Mouse (Mus musculus) stomach, embryonic 15.5 days (tissue): ENCODE results near the gene Gm20388. TPM values are rescaled to one million over a fixed set of nuclear protein-coding genes. Genes with fewer than 3 reads are reported as not detected.
A peak's percentile ranks its signal among the peaks of the same experiment; 100 is the strongest.

Source experiments
- ATAC-seq: fragments of 200-750 bp; cut with Nextera tagmentation; 2 replicates; pipeline ENCODE4 v1.8.0; 2017; ENCODE audit warnings: low read depth, moderate number of reproducible peaks, moderate TSS enrichment; ENCODE audit not compliant: insufficient read depth, low FRiP score
- H3K27ac ChIP-seq: fragments of 300-500 bp; sonication (generic); 2 replicates; pipeline ENCODE4 v1.5.1; 2015; ENCODE audit warnings: mild to moderate bottlenecking, inconsistent platforms
- H3K27me3 ChIP-seq: fragments of 300-500 bp; sonication (generic); replicated peaks from 2 replicates; pipeline ENCODE4 v1.6.1; 2015; ENCODE audit warnings: inconsistent platforms
- H3K36me3 ChIP-seq: fragments of 300-500 bp; sonication (generic); 2 replicates; pipeline ENCODE4 v1.6.1; 2015; ENCODE audit warnings: inconsistent platforms
- H3K4me1 ChIP-seq: fragments of 300-500 bp; sonication (generic); 2 replicates; pipeline ENCODE4 v1.6.1; 2015; ENCODE audit warnings: inconsistent platforms
- H3K4me2 ChIP-seq: fragments of 300-500 bp; sonication (generic); 2 replicates; pipeline ENCODE4 v1.6.1; 2015; ENCODE audit warnings: mild to moderate bottlenecking, inconsistent platforms
- H3K4me3 ChIP-seq: fragments of 300-500 bp; sonication (generic); replicated peaks from 2 replicates; pipeline ENCODE4 v1.5.1; 2015; ENCODE audit warnings: inconsistent platforms
- H3K9ac ChIP-seq: fragments of 300-500 bp; sonication (generic); 2 replicates; pipeline ENCODE4 v1.6.1; 2015; ENCODE audit warnings: inconsistent platforms
- H3K9me3 ChIP-seq: fragments of 300-500 bp; sonication (generic); 2 replicates; pipeline ENCODE4 v1.6.1; 2016; ENCODE audit warnings: inconsistent platforms
- WGBS: fragments of 180-500 bp; shearing (Covaris S2); methylation state at CpG from one replicate; pipeline ENCODE4 v1.1.7; 2015; 5-methylcytosine and 5-hydroxymethylcytosine counted together
- polyA plus RNA-seq: library from polyadenylated mRNA; unstranded; fragments of >200 nt; fragmentation: Nextera tagmentation; extraction: Ambion mirVana; gene quantifications from 2 replicates; pipeline ENCODE4 v1.2.1, GENCODE M21; 2015

The Gm20388 gene
- polyA plus RNA-seq, 1 experiment from 2014 or later, result not detected

DNA sequence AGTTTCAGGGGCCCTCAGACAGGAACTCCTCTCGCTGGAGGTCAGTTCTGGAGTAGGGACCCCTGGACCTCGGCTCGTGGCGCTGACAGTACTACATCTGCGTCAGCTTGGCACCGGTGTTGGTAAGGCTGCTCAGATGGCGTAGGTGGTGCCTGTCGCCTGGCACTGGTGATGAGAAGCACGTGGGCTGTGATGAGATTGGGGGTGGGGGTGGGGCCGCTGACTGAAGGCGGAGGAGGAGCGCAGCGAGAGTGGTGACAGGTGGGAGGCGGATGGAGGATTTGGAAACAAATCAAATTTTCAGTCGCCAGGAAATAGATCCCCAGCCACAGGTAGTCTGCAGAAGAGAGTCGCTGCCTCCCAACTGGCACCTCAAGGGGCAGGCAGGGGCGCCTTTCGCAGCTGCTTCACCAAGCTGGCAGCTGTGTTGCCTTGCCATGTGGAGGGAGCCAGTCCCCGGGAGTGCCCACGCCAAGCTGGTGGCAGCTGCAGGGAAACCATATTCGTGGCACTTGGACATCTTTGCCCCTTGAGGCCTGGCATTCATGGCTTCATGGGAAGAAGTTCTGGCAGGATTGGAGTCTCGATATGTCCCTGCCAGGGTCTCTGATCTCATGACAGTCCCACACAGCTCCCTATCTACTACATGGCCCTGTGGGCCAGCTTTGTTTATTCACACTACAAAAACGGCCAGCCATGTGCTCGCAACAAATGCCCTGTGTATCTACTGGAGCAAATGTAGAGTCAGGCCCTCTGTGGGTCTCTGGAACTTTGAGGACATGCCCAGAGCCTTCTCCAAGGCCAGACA lies 2858.8 kb downstream of the Gm20388 start:
- Histone ChIP-seq H3K4me2 (no peak overlapping the region), H3K27ac (no peak overlapping the region), H3K36me3 (no peaks in the 10 kb centered on the region), H3K4me1 (no peaks in the 10 kb centered on the region), H3K9ac (no peak overlapping the region), H3K4me3 (no peak overlapping the region), H3K27me3 (no peaks in the 10 kb centered on the region), H3K9me3 (no peaks in the 10 kb centered on the region)
- WGBS, result 60% methylated on average over 24 of the region's 24 CpGs
- no peak for ATAC-seq

DNA sequence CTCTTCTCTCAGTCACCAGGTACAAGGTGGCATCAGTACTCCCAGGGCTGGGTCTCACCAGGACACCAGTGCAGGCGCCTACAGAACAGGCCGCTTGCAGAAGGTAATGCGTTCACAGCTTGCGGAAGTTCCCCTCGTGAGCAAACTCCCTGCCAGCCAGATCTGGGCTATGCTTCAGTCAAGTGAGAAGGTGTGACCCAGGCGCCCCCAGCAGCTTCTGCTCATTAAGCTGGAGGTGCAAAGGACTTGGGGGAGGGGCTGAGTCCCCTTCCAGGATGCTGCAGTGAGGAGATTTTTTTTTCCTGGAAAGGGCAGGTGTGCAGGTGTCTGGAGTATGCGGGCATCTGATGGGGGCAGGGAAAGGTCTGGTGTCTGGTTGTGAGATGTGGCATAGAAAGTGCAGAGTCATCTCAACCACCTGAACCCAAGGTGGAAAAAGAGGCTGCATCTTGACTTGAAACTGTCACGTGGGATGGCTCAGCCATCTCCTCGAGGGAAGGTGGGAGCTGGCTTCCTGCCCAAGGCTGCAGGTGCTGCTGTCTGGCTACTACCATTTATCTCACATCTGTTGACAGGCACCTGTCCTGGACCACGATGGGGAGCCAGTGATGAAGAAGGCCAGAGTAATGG lies 2861.9 kb downstream of the Gm20388 start:
- H3K4me2 ChIP-seq, result no peak overlapping the region
- WGBS, result 21% methylated on average over 10 of the region's 10 CpGs
- no peak overlapping the region for H3K27ac ChIP-seq
- H3K9me3 ChIP-seq, result no peaks in the 10 kb centered on the region
- no peak overlapping the region for H3K4me3 ChIP-seq
- H3K4me1 ChIP-seq, result 0 out of 2 replicates have a peak, but pooled peaks cover 3% of the 10 kb centered on the region
- no peak overlapping the region for H3K9ac ChIP-seq
- no peaks in the 10 kb centered on the region for H3K36me3 ChIP-seq
- ATAC-seq, result no peak
- no peaks in the 10 kb centered on the region for H3K27me3 ChIP-seq

- H3K4me1 ChIP-seq, result 0 out of 2 replicates have a peak, but pooled peaks cover 3% of the 10 kb centered on the region
- H3K4me2 ChIP-seq, result peak within 1 kb of the TSS; percentile 71
- H3K27me3 ChIP-seq, result no peaks in the 10 kb centered on the region
- ATAC-seq, result peak; percentile 52
- H3K9ac ChIP-seq, result peak within 1 kb of the TSS; percentile 79
- H3K4me3 ChIP-seq, result peak within 1 kb of the TSS; percentile 73
- H3K36me3 ChIP-seq, result 0 out of 2 replicates have a peak, but pooled peaks cover 2% of the 10 kb centered on the region
- 1% methylated on average over 50 of the region's 50 CpGs for WGBS
- no peak within 1 kb of the TSS for H3K27ac ChIP-seq
- no peaks in the 10 kb centered on the region for H3K9me3 ChIP-seq
Observed at GRCm38 (mm10) chr8:122775285-122776155, 2864.9 kb downstream of the Gm20388 start, which contains the start of gene Acsf3. Gene Acsf3 (plus strand): TSS chr8:122775486.

DNA sequence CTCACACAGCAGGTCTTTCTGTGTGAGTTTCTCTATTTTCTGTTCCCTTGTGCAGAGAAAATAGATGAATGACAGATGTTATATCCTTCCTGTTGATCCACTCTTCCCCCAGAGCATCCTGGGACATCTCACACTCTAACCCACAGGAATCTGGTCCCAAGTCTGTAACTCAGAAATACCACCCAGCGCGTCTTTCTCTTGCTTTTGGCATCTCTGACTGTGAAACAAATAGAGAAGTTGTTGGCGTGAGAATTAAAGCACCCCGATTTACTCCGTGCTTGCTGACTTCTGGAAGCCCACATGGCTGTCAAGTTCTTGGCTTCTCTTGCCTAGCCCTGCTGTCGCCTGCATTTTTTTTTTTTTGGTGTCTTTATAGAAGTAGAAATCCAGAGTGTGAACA lies 2867.1 kb downstream of the Gm20388 start:
- 88% methylated on average over 6 of the region's 6 CpGs for WGBS
- no peak overlapping the region for H3K27ac ChIP-seq
- H3K4me2 ChIP-seq, result no peak overlapping the region
- H3K27me3 ChIP-seq, result no peaks in the 10 kb centered on the region
- 0 out of 2 replicates have a peak, but pooled peaks cover 3% of the 10 kb centered on the region for H3K4me1 ChIP-seq
- no peak overlapping the region for H3K4me3 ChIP-seq
- 0 out of 2 replicates have a peak, but pooled peaks cover 4% of the 10 kb centered on the region for H3K36me3 ChIP-seq
- ATAC-seq, result no peak
- no peak overlapping the region for H3K9ac ChIP-seq
- no peaks in the 10 kb centered on the region for H3K9me3 ChIP-seq

GRCm38 (mm10) chr8:122778703-122779239 lies 2868.1 kb downstream of the Gm20388 start:
- Histone ChIP-seq H3K4me1 (0 out of 2 replicates have a peak, but pooled peaks cover 3% of the 10 kb centered on the region), H3K4me2 (no peak overlapping the region), H3K4me3 (no peak overlapping the region), H3K27ac (no peak overlapping the region), H3K9ac (no peak overlapping the region), H3K27me3 (no peaks in the 10 kb centered on the region), H3K36me3 (peaks cover 7% of the 10 kb centered on the region; the same call in 1 of the 2 replicates), H3K9me3 (no peaks in the 10 kb centered on the region)
- WGBS, result 76% methylated on average over 3 of the region's 3 CpGs
- no peak for ATAC-seq

DNA sequence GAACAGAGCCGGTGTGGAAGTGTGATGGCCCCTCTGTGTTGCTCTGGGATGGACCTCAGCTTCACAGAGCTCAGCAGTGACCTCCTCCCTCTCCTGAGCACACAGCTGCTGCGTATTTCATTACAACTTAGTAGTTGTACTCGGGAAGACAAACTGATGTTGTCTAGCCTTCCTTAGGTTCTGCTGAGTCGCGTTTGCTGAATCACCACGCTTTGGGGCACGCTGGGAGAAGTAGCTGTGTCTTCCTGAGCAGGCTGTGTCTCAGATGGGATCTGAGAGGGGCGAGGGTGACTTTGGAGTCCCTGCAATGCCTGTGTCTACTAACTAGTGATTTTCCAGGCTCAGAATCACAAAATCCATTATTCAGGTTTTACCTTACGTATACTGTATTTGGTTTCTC lies 2868.6 kb downstream of the Gm20388 start:
- Histone ChIP-seq H3K9ac (no peak overlapping the region), H3K4me1 (0 out of 2 replicates have a peak, but pooled peaks cover 3% of the 10 kb centered on the region), H3K4me2 (no peak overlapping the region), H3K27me3 (no peaks in the 10 kb centered on the region), H3K9me3 (no peaks in the 10 kb centered on the region), H3K36me3 (peaks cover 12% of the 10 kb centered on the region; the same call in 1 of the 2 replicates), H3K4me3 (no peak overlapping the region), H3K27ac (no peak overlapping the region)
- WGBS, result 78% methylated on average over 9 of the region's 9 CpGs
- no peak for ATAC-seq

DNA sequence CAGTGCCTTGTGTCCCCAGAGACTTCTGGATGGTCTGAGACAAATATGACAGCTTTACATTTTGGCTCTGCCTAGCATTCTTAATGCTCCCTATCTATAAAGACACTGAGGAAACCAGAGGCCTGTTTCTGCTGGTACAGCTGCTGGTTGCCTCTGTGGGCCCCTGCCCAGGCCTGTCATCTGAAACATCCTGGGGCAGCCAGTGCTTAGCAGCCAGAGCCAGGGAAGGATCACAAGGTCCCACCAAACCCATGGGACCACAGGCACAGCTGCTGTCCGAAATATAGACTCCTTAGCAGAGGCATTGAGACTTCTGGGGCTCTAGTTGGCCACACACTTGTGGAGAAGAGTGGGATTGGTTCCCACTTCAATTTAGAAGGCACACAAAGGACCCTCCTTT lies 2874.1 kb downstream of the Gm20388 start:
- Histone ChIP-seq H3K27me3 (no peaks in the 10 kb centered on the region), H3K4me3 (no peak overlapping the region), H3K4me1 (no peaks in the 10 kb centered on the region), H3K27ac (no peak overlapping the region), H3K9ac (no peak overlapping the region), H3K36me3 (peaks cover 28% of the 10 kb centered on the region; the same call in 1 of the 2 replicates), H3K4me2 (no peak overlapping the region), H3K9me3 (no peaks in the 10 kb centered on the region)
- no peak for ATAC-seq
- 93% methylated on average over 1 of the region's 1 CpGs for WGBS

DNA sequence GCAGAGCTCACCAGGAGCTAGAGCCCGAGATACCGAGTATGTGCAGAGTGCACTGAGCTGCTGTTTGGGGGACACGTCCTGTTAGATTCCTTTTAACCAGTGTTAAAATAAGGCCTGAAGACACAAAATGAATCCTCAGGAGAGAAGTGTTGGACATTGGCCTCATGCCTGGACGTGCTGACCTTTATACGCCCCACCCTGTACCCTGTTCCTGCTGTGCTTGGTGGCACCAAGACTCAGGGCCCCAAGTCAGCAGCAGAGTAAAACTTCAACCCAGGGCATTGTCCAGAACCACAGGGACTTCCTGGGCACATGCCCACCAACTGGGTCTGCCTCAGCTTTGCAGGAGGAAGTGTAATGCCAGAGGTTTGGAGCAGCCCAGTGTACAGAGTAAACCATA lies 2879.2 kb downstream of the Gm20388 start:
- Histone ChIP-seq H3K9ac (no peak overlapping the region), H3K27ac (no peak overlapping the region), H3K27me3 (no peaks in the 10 kb centered on the region), H3K36me3 (peaks cover 11% of the 10 kb centered on the region; the same call in 1 of the 2 replicates), H3K4me1 (no peaks in the 10 kb centered on the region; the same call in 1 of the 2 replicates), H3K9me3 (no peaks in the 10 kb centered on the region), H3K4me2 (no peak overlapping the region), H3K4me3 (no peak overlapping the region)
- WGBS, result 86% methylated on average over 5 of the region's 5 CpGs
- ATAC-seq, result no peak

GRCm38 (mm10) chr8:122793375-122794174 lies 2882.9 kb downstream of the Gm20388 start:
- no peaks in the 10 kb centered on the region; the same call in 1 of the 2 replicates for H3K4me1 ChIP-seq
- H3K27me3 ChIP-seq, result no peaks in the 10 kb centered on the region
- 62% methylated on average over 18 of the region's 18 CpGs for WGBS
- H3K36me3 ChIP-seq, result no peaks in the 10 kb centered on the region
- no peak overlapping the region for H3K4me3 ChIP-seq
- H3K4me2 ChIP-seq, result no peak overlapping the region
- no peak overlapping the region for H3K9ac ChIP-seq
- H3K27ac ChIP-seq, result peak overlapping the region; percentile 54; the same call in 1 of the 2 replicates
- ATAC-seq, result peak; percentile 72
- no peaks in the 10 kb centered on the region for H3K9me3 ChIP-seq

DNA sequence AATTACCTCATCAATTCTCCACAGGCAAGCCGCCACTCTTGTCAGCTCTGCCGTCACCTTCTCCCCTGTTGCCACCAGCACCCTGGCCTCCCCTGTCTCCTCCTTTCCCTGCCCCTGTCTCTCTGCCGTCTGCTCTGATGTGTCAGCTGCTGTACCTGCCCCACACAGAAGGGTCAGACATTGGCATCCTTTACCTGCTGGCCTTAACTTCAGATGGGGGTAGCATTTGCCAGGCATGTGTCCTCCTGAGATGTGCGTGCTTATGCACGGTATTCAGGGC lies 2883.5 kb downstream of the Gm20388 start:
- ATAC-seq, result no peak
- no peaks in the 10 kb centered on the region for H3K27me3 ChIP-seq
- H3K4me1 ChIP-seq, result no peaks in the 10 kb centered on the region; the same call in 1 of the 2 replicates
- no peaks in the 10 kb centered on the region for H3K9me3 ChIP-seq
- no peak overlapping the region for H3K4me2 ChIP-seq
- peak overlapping the region; percentile 51; the same call in 1 of the 2 replicates for H3K27ac ChIP-seq
- no peak overlapping the region for H3K9ac ChIP-seq
- H3K4me3 ChIP-seq, result no peak overlapping the region
- 79% methylated on average over 5 of the region's 5 CpGs for whole genome bisulfite sequencing
- H3K36me3 ChIP-seq, result no peaks in the 10 kb centered on the region
